Mouse (Mus musculus) heart, postnatal 0 days (tissue): Measurements from ENCODE around the gene Pagr1b.

Experiments used
- CTCF ChIP-seq: IDR thresholded peaks from 2 replicates; pipeline ENCODE4 v1.5.1; 2016; ENCODE audit warnings: antibody characterized with exemption, control low read depth, low read depth
- EP300 ChIP-seq: IDR thresholded peaks from 2 replicates; pipeline ENCODE4 v1.6.1; 2016; ENCODE audit warnings: antibody characterized with exemption, low read depth

- no peak for TF ChIP-seq CTCF
- no peak for TF ChIP-seq EP300
Measured at GRCm38 (mm10) chr7:127018416-127019305, 2.4 kb upstream of the Pagr1b start.
